Mouse (Mus musculus) Muller cell, postnatal 12 days (primary cell): Measurements from ENCODE around the gene Hps4.

Experiments
- DNase-seq: peaks from one replicate; pipeline ENCODE4 v3.0.0-alpha.2; 2015; ENCODE audit errors: inconsistent ontology term

The Hps4 gene

DNA sequence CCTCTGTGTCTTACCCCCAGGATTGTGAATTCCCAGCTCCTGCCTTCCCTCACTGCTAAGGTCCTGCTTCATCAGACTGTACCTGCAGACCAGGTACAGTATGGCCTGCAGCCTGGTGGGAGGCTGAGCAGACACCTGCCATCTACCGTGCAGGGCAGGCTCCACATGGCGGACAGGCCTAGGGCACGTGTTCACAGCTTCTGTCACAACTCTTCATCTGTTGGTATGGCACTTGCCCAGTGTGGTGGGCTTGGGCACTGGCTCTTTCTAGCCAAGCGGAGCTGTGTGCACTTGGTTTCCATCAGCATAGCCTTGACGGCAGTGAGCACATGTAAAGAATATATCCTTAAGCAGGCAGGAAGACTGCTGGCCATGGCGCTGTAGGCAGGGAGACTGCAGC, 24.0 kb downstream of the Hps4 start:
- no peak for DNase-seq

DNA sequence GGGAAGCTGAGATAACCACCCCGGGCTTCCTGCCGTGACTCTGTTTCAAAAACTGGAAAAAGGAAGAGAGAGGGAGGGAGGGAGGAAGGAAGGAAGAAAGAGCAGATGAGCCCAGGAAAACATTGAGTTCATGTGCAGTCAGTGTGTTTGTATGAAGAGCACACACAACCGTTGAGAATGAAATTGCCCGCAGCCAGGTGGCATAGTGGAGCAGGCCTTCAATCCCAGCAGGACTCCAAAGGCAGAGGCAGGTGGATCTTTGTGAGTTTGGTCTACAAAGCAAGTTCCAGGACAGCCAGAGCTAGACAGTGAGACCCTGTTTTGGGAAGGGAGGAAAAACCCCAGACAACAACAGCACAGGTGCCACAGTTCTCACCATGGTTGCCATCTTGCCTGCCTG, 24.5 kb downstream of the Hps4 start:
- no peak for DNase-seq

DNA sequence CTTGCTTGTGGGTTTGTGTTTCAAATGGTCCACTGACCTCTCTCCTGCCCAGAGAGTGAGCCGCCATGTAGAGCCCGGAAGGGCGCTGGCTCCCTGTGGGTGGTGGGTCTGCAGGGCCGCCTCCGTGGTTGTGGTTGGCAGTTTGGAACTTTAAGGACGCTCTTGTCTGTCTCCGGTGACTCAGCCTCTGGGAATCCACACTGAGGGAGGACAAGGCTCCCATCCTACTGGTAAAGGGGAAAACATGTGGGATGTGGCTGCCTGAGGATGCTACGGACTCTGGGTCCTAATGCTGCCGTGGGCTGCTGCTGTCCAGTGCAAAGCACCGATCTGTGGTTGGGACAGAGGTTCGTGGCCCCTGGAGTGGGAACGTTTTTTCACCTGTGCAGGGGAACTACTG, 25.0 kb downstream of the Hps4 start:
- DNase-seq = peak; percentile 83

- no peak for DNase-seq
Observed at GRCm38 (mm10) chr5:112368666-112369065, 25.8 kb downstream of the Hps4 start.

- DNase-seq = no peak
Observed at GRCm38 (mm10) chr5:112369326-112369725, 26.4 kb downstream of the Hps4 start.

DNA sequence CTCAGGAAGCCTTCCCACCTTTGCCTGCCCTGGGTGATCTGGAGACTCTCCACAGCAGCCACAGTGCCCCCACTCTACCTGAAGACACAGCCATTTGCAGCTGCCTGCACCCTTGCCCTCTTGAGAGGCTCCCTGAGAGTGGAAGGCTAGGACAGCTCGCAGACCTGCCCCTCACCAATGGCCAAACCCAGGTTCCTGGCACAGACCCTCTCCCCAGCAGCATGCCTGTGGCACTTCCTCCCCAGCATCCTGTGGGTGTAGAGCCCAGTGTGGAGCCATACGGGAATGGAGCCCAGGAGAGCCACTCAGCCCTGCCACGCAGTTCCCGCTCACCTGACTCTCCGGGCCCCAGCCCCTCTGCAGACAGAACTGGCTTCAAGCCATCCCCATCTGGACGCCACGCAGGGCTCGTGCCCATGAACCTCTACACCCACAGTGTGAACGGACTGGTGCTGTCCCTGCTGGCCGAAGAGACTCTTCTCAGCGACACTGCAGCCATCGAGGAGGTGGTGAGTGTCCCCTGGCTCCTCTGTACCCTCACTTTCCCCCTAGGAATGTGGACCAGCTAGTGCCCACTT, 27.4 kb downstream of the Hps4 start:
- DNase-seq = no peak

GRCm38 (mm10) chr5:112371933-112372332, 29.1 kb downstream of the Hps4 start:
- DNase-seq = peak; percentile 22

DNA sequence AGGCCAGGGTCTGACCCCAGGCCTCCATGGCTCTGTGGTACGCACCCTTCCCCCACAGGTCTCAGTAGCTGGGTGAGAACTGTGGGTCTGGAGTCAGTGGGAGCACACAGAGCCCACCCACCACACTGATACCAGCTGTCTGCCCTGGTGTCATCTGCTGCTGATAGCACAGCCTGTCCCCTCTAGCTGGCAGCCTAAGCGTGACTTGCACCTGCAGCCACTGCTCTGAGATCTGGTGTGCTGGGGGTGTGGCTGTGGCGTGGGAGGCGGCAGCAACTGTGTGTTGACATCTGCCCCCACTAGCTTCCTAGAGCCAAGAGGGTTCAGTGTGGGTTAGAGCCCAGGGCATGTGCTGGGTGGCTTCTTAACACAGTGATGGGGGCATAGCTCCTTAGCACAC, 33.2 kb downstream of the Hps4 start:
- DNase-seq = no peak

- no peak for DNase-seq
Observed at GRCm38 (mm10) chr5:112377380-112377779, 34.5 kb downstream of the Hps4 start.

- DNase-seq = no peak
Observed at GRCm38 (mm10) chr5:112378716-112379115, 35.8 kb downstream of the Hps4 start.

DNA sequence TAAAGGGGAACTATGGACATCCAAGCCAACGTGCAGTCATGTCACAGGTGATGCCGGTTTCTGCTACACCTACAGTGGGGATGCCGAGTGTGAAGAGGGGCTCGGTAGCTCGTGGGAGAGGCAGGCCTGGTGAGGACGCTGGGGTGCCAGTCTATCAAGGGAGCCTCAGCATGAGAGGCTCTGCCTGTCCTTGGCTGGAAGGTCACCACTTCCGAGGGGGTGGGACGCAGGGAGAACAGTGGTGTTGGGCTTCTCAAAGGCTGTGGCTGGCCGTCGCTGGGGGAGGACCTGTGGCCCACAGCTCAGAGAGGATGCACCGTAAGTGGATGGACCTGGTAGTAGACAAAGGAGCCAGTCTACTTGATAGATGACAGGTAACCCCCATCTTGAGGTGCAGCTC, 38.3 kb downstream of the Hps4 start:
- no peak for DNase-seq

DNA sequence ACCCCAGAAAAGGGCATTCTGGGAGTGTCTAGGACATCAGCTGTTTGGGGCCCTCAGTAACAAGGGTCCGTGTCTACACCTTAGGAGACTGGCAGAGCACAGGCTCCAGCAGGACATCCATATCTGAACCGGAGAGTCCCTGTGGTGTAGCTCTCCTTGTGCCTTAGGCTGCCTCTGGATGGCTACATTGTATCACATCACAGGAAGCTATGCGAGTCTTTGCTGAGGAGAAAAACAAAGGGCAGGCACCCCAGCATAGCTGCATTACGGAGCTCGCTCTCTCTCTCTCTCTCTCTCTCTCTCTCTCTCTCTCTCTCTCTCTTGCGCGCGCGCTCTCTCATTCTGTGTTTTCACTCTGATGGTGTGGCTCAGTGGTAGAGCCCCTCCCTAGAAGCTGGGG, 39.2 kb downstream of the Hps4 start:
- no peak for DNase-seq

GRCm38 (mm10) chr5:112382641-112383330, 39.9 kb downstream of the Hps4 start:
- peak; percentile 62 for DNase-seq

GRCm38 (mm10) chr5:112384805-112385472, 42.1 kb downstream of the Hps4 start:
- no peak for DNase-seq

DNA sequence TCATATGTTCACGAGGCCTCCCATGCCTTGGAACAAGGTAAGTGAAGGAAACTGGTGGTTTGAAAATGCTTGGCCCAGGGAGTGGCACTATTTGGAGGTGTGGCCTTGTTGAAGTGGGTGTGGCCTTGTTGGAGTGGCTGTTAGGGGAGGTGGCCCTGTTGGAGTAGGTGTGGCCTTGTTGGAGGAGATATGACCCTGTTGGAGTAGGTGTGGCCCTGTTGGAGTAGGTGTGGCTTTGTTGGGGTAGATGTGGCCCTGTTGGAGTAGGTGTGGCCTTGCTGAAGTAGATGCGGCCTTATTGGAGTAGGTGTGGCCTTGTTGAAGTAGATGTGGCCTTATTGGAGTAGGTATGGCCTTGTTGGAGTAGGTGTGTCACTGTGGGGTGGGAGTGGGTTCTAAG, 43.1 kb downstream of the Hps4 start:
- no peak for DNase-seq

DNA sequence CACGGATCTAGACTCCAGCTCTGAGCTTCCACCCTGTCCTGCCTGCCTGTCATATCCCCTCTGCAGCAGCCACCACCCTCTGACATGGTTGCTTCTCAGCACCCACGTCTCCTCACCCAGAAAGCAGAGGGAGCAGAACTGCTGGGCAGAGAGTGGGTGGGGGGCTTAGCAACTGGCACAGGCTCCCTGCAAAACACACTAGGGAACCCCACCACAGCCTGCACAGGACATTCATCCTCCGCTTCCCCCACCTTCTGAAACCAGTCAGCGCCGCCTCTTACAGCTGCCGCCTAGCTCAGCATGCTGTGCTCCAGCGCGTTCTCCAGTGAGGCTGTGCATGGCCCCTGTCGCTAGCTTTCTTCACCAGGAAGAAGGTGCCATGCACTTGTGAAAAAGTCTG, 46.5 kb downstream of the Hps4 start:
- no peak for DNase-seq

GRCm38 (mm10) chr5:112391002-112391401, 48.1 kb downstream of the Hps4 start:
- DNase-seq = no peak

GRCm38 (mm10) chr5:112391676-112392323, 48.9 kb downstream of the Hps4 start:
- DNase-seq = no peak

DNA sequence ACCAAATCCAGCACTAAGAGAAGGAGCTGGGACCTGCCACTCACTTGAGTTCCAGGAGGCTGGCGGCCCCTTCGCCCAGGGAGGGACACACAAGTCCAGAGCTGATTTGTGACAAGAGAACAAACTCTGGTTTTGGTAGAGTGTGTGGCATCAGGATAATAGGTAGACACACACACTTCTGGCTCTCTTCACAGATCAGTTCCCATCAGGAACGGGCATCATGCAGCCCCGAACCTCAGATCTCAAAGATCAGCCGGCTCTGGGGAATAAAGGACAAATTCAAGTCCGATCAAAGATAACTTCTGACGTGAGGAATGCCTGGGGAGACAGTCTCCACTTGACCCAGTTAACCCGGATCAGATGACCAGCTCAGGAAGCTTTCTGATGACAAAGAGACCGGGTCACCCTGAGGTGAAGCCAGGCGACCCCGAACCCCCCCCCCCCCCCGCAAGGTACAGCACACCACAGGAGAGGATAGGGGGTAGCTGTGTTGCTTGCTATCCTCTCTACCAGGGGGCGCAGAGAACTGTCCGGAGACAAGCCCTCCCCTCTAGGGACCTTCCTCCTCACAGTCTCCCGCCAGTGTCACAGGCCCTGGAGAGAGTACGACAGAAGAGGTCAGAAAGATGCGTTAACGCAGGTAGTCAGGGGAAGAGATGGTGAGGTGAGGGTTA, 51.0 kb downstream of the Hps4 start:
- DNase-seq = no peak

GRCm38 (mm10) chr5:112394415-112394763, 51.5 kb downstream of the Hps4 start:
- peak; percentile 9 for DNase-seq

DNA sequence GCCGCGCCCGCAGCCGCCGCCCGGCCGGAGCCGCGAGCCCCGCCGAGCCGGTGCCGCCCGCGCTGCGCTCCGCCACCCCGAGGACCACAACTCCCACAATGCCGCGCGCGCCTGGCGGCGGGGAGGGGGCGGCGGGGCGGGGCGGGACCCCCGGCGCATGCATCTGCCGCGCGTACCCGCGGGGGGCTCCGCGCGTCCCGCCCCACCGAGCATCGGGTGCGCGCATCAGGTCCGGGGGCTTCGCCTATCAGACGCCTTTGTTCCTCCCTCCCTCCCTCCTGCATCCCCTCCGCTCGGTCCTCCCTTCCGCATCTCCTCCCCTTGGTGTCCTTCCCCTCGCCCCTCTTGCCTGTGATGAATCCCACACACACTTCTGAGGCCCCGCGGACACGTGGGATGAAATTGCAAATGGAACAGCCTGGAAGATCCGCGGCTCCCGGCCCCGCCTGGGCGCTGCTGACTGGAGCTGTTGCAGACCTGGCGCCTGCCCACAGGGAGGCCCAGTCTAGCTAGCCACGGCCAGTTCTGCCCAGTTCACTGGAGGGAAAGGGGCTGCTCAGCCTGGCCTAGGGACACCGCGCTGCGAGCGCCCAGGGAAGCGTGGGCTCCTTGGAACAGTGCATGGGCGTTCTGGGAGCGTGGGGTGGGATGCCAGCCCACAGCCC, 52.0 kb downstream of the Hps4 start, which contains the start of gene Asphd2:
Gene Asphd2 (minus strand): TSS at position 88 of the 665 bp plus-strand sequence.
- DNase-seq = peak; percentile 76

- DNase-seq = no peak
Observed at GRCm38 (mm10) chr5:112396066-112396465, 53.2 kb downstream of the Hps4 start.
